Mouse (Mus musculus) bone marrow macrophage, adult 2 months (primary cell): ENCODE data around the gene Tent2. TPM values are rescaled to one million over a fixed set of nuclear protein-coding genes. Genes with fewer than 3 reads are reported as not detected.

Experiments used
- H3K27ac ChIP-seq: 2 replicates; pipeline ENCODE4 v1.5.1; 2012; ENCODE audit warnings: low read depth, low read length; ENCODE audit not compliant: insufficient read depth
- H3K4me1 ChIP-seq: 2 replicates; pipeline ENCODE4 v1.6.1; 2012; ENCODE audit warnings: low read length; ENCODE audit not compliant: control insufficient read depth, insufficient read depth
- H3K4me3 ChIP-seq: 2 replicates; pipeline ENCODE4 v1.5.1; 2012; ENCODE audit warnings: mild to moderate bottlenecking, low read length, moderate library complexity; ENCODE audit not compliant: insufficient read depth
- CTCF ChIP-seq: IDR thresholded peaks from 2 replicates; pipeline ENCODE4 v1.5.1; 2012; ENCODE audit warnings: low read depth, mild to moderate bottlenecking, low read length, moderate library complexity
- POLR2A ChIP-seq: IDR thresholded peaks from 2 replicates; pipeline ENCODE4 v1.6.1; 2012; ENCODE audit warnings: mild to moderate bottlenecking, low read depth, low read length, borderline replicate concordance
- polyA plus RNA-seq: library from polyadenylated mRNA; stranded (reverse); fragments of >200 nt; gene quantifications from 2 replicates; pipeline ENCODE4 v1.2.4, GENCODE M21; 2012; ENCODE audit not compliant: missing spikeins, insufficient read depth, insufficient read length

Gene Tent2
- 117 and 162 TPM in 2 replicates for polyA plus RNA-seq

DNA sequence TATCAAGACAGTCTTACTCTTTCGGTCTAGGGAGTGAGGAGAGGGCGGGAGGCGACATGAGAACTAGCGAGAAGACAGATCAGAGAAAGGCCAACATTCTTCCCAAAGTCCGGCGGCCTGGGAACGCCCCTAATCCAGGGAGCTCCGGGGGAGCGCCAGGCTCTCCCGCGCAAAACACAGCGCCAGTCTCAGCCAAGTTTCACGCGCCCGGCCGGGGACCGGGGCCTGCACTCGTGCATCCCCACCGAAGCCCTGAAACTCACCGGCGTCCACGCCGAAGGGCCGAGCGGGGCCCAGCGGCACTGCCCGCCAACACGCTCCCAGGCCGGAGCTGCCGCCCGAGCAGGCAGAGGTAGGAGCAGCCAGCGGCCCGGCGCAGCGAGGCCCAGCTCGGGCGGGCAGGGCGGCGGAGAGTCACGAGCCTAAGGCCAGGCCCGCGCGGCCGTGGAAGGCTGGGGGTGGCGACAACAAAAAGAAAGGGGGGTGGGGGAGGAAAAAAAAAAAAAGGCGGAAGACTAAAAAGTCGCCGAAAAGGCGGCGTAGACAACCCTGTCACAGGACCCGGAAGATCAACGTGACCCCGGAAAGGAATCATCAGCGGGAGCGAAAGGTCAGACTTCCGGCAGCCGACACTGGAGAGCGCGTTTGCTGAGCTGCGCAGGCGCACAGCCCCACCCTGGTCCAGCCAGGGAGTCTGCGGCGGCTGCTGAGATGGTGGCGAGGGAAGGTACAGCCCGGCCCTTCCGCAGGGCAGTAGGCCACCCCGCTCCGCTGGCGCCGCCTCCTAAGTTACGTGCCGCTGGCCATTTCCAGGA, at the start of gene Tent2:
TSS of gene Tent2 (minus strand) at position 555 of the 815 bp plus-strand sequence.
- Histone ChIP-seq H3K4me3 (peak within 1 kb of the TSS; percentile 79), H3K4me1 (peaks cover 18% of the 10 kb centered on the region), H3K27ac (peak within 1 kb of the TSS; percentile 96)
- no peak for TF ChIP-seq CTCF
- no peak for TF ChIP-seq POLR2A

DNA sequence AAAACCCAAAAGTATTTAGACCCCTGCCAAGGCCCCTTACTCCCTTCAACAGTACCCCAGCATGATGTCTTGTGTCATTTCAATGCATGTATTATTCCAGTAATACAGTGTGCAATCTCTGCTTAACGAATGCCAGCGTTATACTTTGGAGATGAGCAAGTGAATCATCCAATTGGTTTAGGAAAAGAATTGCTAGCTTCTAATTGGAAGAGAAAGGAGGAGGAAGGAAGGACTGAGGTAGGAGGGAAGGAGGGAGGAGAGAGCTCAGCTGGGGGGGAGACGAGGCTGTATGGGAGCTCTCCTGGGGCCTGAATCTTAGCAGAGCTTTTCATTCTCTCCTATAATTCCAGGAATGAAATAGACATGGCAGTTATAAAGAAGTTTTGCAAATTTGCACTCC, 49.0 kb upstream of the Tent2 start:
- H3K4me1 ChIP-seq, result peaks cover 27% of the 10 kb centered on the region
- no peak overlapping the region for H3K4me3 ChIP-seq
- H3K27ac ChIP-seq, result 0 out of 2 replicates have a peak overlapping the region, but pooled peaks have one; percentile 13
- TF ChIP-seq CTCF (no peak), POLR2A (no peak)

GRCm38 (mm10) chr13:93239561-93239960, 47.4 kb upstream of the Tent2 start:
- H3K4me1 ChIP-seq, result peaks cover 28% of the 10 kb centered on the region
- no peak overlapping the region for H3K27ac ChIP-seq
- H3K4me3 ChIP-seq, result no peak overlapping the region
- TF ChIP-seq CTCF (no peak), POLR2A (no peak)

DNA sequence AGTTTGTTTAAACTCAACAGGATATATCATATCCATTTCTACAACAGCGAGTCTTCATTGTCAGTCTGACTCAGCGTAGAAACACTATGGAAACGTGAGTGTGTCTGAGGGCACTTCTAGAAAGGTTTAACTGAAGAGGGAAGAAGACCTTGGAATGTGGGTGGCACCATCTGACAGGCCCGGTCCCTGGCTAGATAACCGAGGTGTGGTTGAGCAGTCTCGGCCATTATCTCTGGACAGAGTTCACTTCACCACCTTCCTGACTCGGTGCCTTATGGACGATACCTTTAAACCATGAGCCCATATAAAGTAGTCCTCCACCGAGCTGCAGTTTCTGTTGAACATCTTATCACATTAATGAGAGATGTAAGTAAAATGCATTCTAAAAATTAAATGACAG, 46.9 kb upstream of the Tent2 start:
- Histone ChIP-seq H3K4me3 (no peak overlapping the region), H3K27ac (no peak overlapping the region), H3K4me1 (peaks cover 28% of the 10 kb centered on the region)
- no peak for TF ChIP-seq CTCF
- TF ChIP-seq POLR2A, result no peak

DNA sequence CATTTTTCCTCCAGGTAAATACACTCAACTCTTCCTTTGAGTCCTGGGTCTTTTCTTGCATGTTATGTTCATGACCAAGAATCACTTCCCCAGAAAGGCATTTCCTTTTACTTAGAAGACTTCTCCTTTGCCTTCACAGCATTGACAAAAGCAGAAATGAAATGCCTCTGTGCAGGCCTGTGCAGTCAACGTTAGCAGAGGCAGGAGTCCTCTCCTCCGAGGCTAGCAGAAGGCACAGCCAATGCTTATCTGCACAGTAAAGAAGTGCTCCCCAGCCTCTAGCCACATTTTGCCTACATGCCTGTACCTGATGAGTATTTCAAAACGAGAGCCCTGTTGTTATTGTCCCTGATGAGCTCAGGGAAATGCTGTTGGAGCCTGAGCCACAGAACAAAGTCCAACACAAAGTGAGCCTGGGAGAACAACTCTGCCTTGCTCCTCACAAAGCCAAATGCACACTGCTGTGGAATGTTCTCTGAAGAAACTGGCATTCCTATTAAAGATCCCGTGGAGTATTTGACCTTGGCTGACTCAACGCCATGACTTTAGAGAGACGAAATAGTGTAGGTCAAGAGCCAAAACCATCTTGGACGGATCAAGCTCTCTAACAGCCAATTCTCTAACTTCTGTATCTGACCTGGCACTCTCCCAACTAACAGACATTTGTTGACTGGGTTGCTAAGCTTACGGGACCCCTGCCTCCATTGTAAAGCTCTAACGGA, 45.7 kb upstream of the Tent2 start:
- H3K27ac ChIP-seq, result peak overlapping the region; percentile 90
- no peak overlapping the region for H3K4me3 ChIP-seq
- H3K4me1 ChIP-seq, result peaks cover 26% of the 10 kb centered on the region
- TF ChIP-seq POLR2A (no peak), CTCF (no peak)

DNA sequence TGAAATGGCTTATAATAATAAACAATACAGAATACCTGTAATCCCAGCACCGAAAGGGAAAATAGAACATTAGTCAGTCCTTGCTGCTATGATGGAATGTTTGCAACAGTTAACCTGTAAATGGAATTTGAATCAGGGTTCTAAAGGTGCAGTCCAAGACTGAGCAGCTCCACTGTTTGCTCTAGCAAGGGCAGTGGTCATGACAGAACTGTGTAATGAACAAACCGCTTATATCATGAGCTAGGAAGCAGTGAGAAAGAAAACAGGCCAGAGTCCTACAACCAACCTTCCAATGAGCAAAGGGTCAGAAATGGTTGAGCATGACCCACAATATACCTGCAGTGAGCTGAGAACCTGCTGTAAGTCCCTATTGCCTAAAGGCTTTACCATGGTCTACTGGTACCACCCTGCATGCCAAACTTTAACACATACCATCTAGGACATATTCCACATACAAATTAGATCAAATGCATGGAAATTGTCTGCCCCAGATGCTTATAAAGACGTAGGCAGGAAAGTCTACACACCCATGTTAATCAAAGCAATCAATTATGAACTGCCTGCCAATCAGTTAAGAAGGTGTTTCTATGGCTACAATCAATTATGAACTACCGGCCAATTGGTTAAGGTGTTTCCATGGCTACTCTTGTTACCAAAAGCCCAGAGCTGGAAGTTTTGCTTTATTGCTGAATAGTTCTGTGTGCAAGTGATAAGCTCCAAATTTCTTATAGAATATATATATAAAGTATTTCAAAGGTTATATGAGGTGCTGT, 42.3 kb upstream of the Tent2 start:
- TF ChIP-seq POLR2A (no peak), CTCF (no peak)
- H3K27ac ChIP-seq, result no peak overlapping the region

GRCm38 (mm10) chr13:93232335-93232734, 40.1 kb upstream of the Tent2 start:
- H3K4me3 ChIP-seq, result no peak overlapping the region
- peaks cover 34% of the 10 kb centered on the region for H3K4me1 ChIP-seq
- TF ChIP-seq POLR2A (no peak), CTCF (no peak)
- peak overlapping the region; percentile 78 for H3K27ac ChIP-seq

More for the DNA sequence above, 42.3 kb upstream of the Tent2 start:
- H3K4me1 ChIP-seq, result peaks cover 45% of the 10 kb centered on the region
- H3K4me3 ChIP-seq, result no peak overlapping the region

DNA sequence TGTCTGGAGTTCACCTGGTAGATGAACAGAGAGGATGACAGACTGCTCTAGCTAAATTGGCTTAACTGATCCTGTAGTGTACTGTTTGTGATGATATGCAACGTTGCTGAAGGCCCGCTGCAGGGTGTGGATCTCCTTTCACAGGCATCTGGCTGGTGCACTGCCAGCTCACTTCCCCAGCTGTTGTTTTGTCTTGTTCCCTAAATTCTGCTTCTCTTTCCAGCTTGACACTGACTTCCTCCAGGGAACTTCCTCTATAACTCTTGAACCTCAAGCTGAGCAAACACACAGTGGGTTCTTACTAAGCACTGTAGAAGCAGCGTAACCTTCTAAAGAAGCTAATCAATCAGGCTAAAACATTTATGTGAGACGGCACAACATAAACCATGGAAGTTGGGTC, 38.8 kb upstream of the Tent2 start:
- Histone ChIP-seq H3K4me3 (no peak overlapping the region), H3K27ac (peak overlapping the region; percentile 85), H3K4me1 (peaks cover 27% of the 10 kb centered on the region)
- TF ChIP-seq POLR2A (no peak), CTCF (no peak)

DNA sequence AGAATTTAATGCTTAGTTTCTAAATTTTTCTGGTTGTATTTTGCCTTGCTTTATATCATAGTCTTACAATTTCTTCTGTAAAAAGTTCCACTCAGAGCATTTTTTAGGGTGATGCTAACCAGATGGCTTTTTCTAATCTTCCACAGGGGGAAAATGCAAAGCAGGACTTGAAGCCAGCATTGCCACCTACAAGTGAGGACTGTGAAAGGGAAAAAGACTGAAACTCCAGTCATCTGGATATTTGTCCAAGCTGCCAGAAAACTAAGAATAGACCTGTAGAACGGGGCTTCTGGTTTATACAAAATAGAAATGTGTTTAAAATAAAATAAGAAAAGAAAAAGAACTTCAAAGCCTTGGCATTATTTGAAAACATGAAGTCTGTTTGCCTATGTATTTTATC, 19.6 kb upstream of the Tent2 start:
- TF ChIP-seq POLR2A (no peak), CTCF (no peak)
- Histone ChIP-seq H3K27ac (no peak overlapping the region), H3K4me1 (0 out of 2 replicates have a peak, but pooled peaks cover 2% of the 10 kb centered on the region), H3K4me3 (no peak overlapping the region)
